Mouse (Mus musculus) heart, adult 2 months (tissue): ENCODE results near the gene Tlx1. TPM values are rescaled to one million over a fixed set of nuclear protein-coding genes. Genes with fewer than 3 reads are reported as not detected.

ENCODE experiments used
- DNase-seq, 2 experiments: peaks; one replicate each; pipeline ENCODE4 v3.0.0; 2021
- H3K27ac ChIP-seq: fragments of 200-600 bp; 2 replicates; pipeline ENCODE4 v1.8.1; 2022
- H3K27me3 ChIP-seq: fragments of 200-500 bp; 2 replicates; pipeline ENCODE4 v1.6.1; 2012; ENCODE audit warnings: mild to moderate bottlenecking, low read length, inconsistent platforms, mixed read lengths; ENCODE audit not compliant: control insufficient read depth, insufficient read depth
- H3K36me3 ChIP-seq: fragments of 200-500 bp; 2 replicates; pipeline ENCODE4 v1.6.1; 2012; ENCODE audit warnings: low read length, inconsistent platforms; ENCODE audit not compliant: control insufficient read depth, insufficient read depth
- H3K4me1 ChIP-seq: fragments of 200-500 bp; 2 replicates; pipeline ENCODE4 v1.6.1; 2011; ENCODE audit warnings: low read length; ENCODE audit not compliant: control insufficient read depth, insufficient read depth
- H3K4me3 ChIP-seq: fragments of 200-600 bp; 2 replicates; pipeline ENCODE4 v1.8.1; 2022
- H3K79me2 ChIP-seq: fragments of 200-500 bp; replicated peaks from 2 replicates; pipeline ENCODE4 v1.6.1; 2012; ENCODE audit warnings: mild to moderate bottlenecking, inconsistent platforms, low read length, moderate library complexity, mixed read lengths; ENCODE audit not compliant: control insufficient read depth, insufficient read depth
- H3K9ac ChIP-seq: fragments of 200-500 bp; 2 replicates; pipeline ENCODE4 v1.6.1; 2012; ENCODE audit warnings: low read depth, mild to moderate bottlenecking, control low read depth, inconsistent platforms, low read length, mixed read lengths
- CTCF ChIP-seq: fragments of 200-600 bp; IDR thresholded peaks from 2 replicates; pipeline ENCODE4 v1.8.1; 2022; ENCODE audit warnings: antibody characterized with exemption, mild to moderate bottlenecking, moderate library complexity
- EP300 ChIP-seq: fragments of 200-500 bp; IDR thresholded peaks from 2 replicates; pipeline ENCODE4 v1.6.1; 2011; ENCODE audit warnings: low read depth, low read length, control low read depth; ENCODE audit not compliant: insufficient read depth
- POLR2A ChIP-seq: fragments of 200-500 bp; IDR thresholded peaks from 2 replicates; pipeline ENCODE4 v1.6.1; 2011; ENCODE audit warnings: mild to moderate bottlenecking, low read depth, low read length, control low read depth; ENCODE audit not compliant: insufficient read depth
- WGBS: fragments of 180-500 bp; shearing (Covaris S2); methylation state at CpG from one replicate; pipeline ENCODE4 v1.1.7; 2018; 5-methylcytosine and 5-hydroxymethylcytosine counted together
- intact Hi-C: fragments of 180-260 bp; cut with DNase I; formaldehyde crosslinking; loops from one replicate; pipeline ENCODE4 v1.15.1; 2025
- polyA plus RNA-seq: library from polyadenylated mRNA; depleted of rRNA; stranded (reverse); fragments of >200 nt; gene quantifications from 2 replicates; pipeline ENCODE4 v1.2.3, GENCODE M21; 2012
- total RNA-seq, 2 experiments: library from RNA; stranded (reverse); gene quantifications; 2 replicates each; pipeline ENCODE4 v1.2.3; 2021

Tlx1 gene
- total and polyA plus RNA-seq, 3 experiments = 0.10 to 0.20 (median 0.11) TPM

- DNase-seq = no peak
- intact Hi-C loops = no loop called here
- Histone ChIP-seq H3K4me1 (no peaks in the 10 kb centered on the region), H3K4me3 (no peak overlapping the region), H3K27me3 (no peaks in the 10 kb centered on the region), H3K27ac (no peak overlapping the region), H3K79me2 (no peaks in the 10 kb centered on the region), H3K36me3 (no peaks in the 10 kb centered on the region), H3K9ac (no peak overlapping the region)
- TF ChIP-seq EP300 (no peak), CTCF (no peak), POLR2A (no peak)
- 60% methylated on average over 3 of the region's 3 CpGs for WGBS
Measured at GRCm38 (mm10) chr19:45114772-45115171, 35.7 kb upstream of the Tlx1 start.

GRCm38 (mm10) chr19:45116798-45117197 is 33.7 kb upstream of the Tlx1 start:
- Histone ChIP-seq H3K4me1 (no peaks in the 10 kb centered on the region), H3K36me3 (no peaks in the 10 kb centered on the region), H3K27me3 (no peaks in the 10 kb centered on the region), H3K79me2 (no peaks in the 10 kb centered on the region), H3K9ac (no peak overlapping the region), H3K27ac (no peak overlapping the region), H3K4me3 (no peak overlapping the region)
- peak; percentile 17 to 50 for DNase-seq
- 59% methylated on average over 1 of the region's 1 CpGs for WGBS
- no peak for TF ChIP-seq POLR2A
- peak; percentile 71 for TF ChIP-seq CTCF
- no peak for TF ChIP-seq EP300
- intact Hi-C loops = loop anchor here (1.0 kb wide), 1 partner anchor 45 kb away; no protein-coding TSS in a partner anchor

GRCm38 (mm10) chr19:45131966-45132628 is 18.4 kb upstream of the Tlx1 start:
- H3K9ac ChIP-seq = no peak overlapping the region
- no peaks in the 10 kb centered on the region for H3K36me3 ChIP-seq
- WGBS = 37% methylated on average over 14 of the region's 14 CpGs
- no peaks in the 10 kb centered on the region for H3K4me1 ChIP-seq
- peak in 1 of 2 experiments; percentile 19 for DNase-seq
- intact Hi-C loops = no loop called here
- H3K27ac ChIP-seq = no peak overlapping the region
- no peak overlapping the region for H3K4me3 ChIP-seq
- no peak for TF ChIP-seq CTCF
- TF ChIP-seq EP300 = no peak
- no peak for TF ChIP-seq POLR2A
- no peaks in the 10 kb centered on the region for H3K79me2 ChIP-seq
- peaks cover 5% of the 10 kb centered on the region for H3K27me3 ChIP-seq

- 36% methylated on average over 3 of the region's 3 CpGs for WGBS
- DNase-seq = no peak
- Histone ChIP-seq H3K27me3 (peaks cover 15% of the 10 kb centered on the region), H3K4me1 (no peaks in the 10 kb centered on the region), H3K36me3 (no peaks in the 10 kb centered on the region), H3K79me2 (no peaks in the 10 kb centered on the region), H3K4me3 (no peak overlapping the region), H3K9ac (no peak overlapping the region), H3K27ac (no peak overlapping the region)
- TF ChIP-seq CTCF (no peak), EP300 (no peak), POLR2A (no peak)
- intact Hi-C loops = no loop called here
Measured at GRCm38 (mm10) chr19:45142531-45142930, 7.9 kb upstream of the Tlx1 start.

- Histone ChIP-seq H3K4me3 (no peak overlapping the region), H3K36me3 (no peaks in the 10 kb centered on the region), H3K27ac (no peak overlapping the region), H3K79me2 (no peaks in the 10 kb centered on the region), H3K27me3 (peaks cover 15% of the 10 kb centered on the region), H3K4me1 (no peaks in the 10 kb centered on the region), H3K9ac (no peak overlapping the region)
- TF ChIP-seq EP300 (no peak), CTCF (no peak), POLR2A (no peak)
- intact Hi-C loops = no loop called here
- no peak for DNase-seq
- WGBS = 4% methylated on average over 46 of the region's 46 CpGs
Measured at GRCm38 (mm10) chr19:45143214-45143895, 7.1 kb upstream of the Tlx1 start.

GRCm38 (mm10) chr19:45147071-45147470 is 3.4 kb upstream of the Tlx1 start:
- Histone ChIP-seq H3K9ac (no peak overlapping the region), H3K36me3 (no peaks in the 10 kb centered on the region), H3K4me3 (no peak overlapping the region), H3K27ac (no peak overlapping the region), H3K4me1 (no peaks in the 10 kb centered on the region), H3K79me2 (no peaks in the 10 kb centered on the region), H3K27me3 (peaks cover 28% of the 10 kb centered on the region)
- no peak for TF ChIP-seq EP300
- no peak for TF ChIP-seq CTCF
- TF ChIP-seq POLR2A = no peak
- intact Hi-C loops = no loop called here
- DNase-seq = no peak
- WGBS = 20% methylated on average over 4 of the region's 4 CpGs
